Mouse (Mus musculus) heart, postnatal 0 days (tissue): ENCODE results near the gene Elk3. TPM values are rescaled to one million over a fixed set of nuclear protein-coding genes. Genes with fewer than 3 reads are reported as not detected.

Experiments used
- ATAC-seq: fragments of 200-750 bp; cut with Nextera tagmentation; 2 replicates; pipeline ENCODE4 v1.8.0; 2017; ENCODE audit warnings: low read depth, moderate number of reproducible peaks, moderate library complexity; ENCODE audit not compliant: insufficient read depth
- DNase-seq: peaks from one replicate; pipeline ENCODE4 v3.0.0-alpha.2; 2016; ENCODE audit warnings: low spot score
- H3K27ac ChIP-seq: fragments of 300-500 bp; sonication (generic); 2 replicates; pipeline ENCODE4 v1.5.1; 2014; ENCODE audit warnings: low read depth, mild to moderate bottlenecking
- H3K27me3 ChIP-seq: fragments of 300-500 bp; sonication (generic); 2 replicates; pipeline ENCODE4 v1.6.1; 2014; ENCODE audit warnings: low read length, mixed read lengths; ENCODE audit not compliant: control insufficient read depth, insufficient read depth
- H3K36me3 ChIP-seq: fragments of 300-500 bp; sonication (generic); replicated peaks from 2 replicates; pipeline ENCODE4 v1.6.1; 2014; ENCODE audit warnings: low read length, mixed read lengths; ENCODE audit not compliant: control insufficient read depth, insufficient read depth
- H3K4me1 ChIP-seq: fragments of 300-500 bp; sonication (generic); 2 replicates; pipeline ENCODE4 v1.6.1; 2014; ENCODE audit warnings: antibody characterized with exemption; ENCODE audit not compliant: control insufficient read depth, insufficient read depth
- H3K4me2 ChIP-seq: fragments of 300-500 bp; sonication (generic); 2 replicates; pipeline ENCODE4 v1.6.1; 2014; ENCODE audit warnings: low read depth, mild to moderate bottlenecking, low read length, moderate library complexity
- H3K4me3 ChIP-seq: fragments of 300-500 bp; sonication (generic); 2 replicates; pipeline ENCODE4 v1.5.1; 2014; ENCODE audit warnings: low read depth, low read length
- H3K9ac ChIP-seq: fragments of 300-500 bp; sonication (generic); replicated peaks from 2 replicates; pipeline ENCODE4 v1.6.1; 2014; ENCODE audit warnings: low read depth, low read length, mixed read lengths
- H3K9me3 ChIP-seq: fragments of 300-500 bp; sonication (generic); replicated peaks from 2 replicates; pipeline ENCODE4 v1.6.1; 2016; ENCODE audit warnings: low read length; ENCODE audit not compliant: control insufficient read depth
- CTCF ChIP-seq: IDR thresholded peaks from 2 replicates; pipeline ENCODE4 v1.5.1; 2016; ENCODE audit warnings: antibody characterized with exemption, control low read depth, low read depth
- EP300 ChIP-seq: IDR thresholded peaks from 2 replicates; pipeline ENCODE4 v1.6.1; 2016; ENCODE audit warnings: antibody characterized with exemption, low read depth
- WGBS: fragments of 180-500 bp; shearing (Covaris S2); extraction: QIAGEN DNeasy Blood & Tissue Kit; methylation state at CpG from one replicate; pipeline ENCODE4 v1.1.7; 2014; 5-methylcytosine and 5-hydroxymethylcytosine counted together
- polyA plus RNA-seq: library from polyadenylated mRNA; unstranded; fragments of >200 nt; fragmentation: Nextera tagmentation; extraction: Ambion mirVana; gene quantifications from 2 replicates; pipeline ENCODE4 v1.2.1, GENCODE M21; 2015
- total RNA-seq: library from RNA; depleted of rRNA; stranded (reverse); fragments of >200 nt; gene quantifications from 2 replicates; pipeline ENCODE4 v1.2.3, GENCODE M21; 2014; ENCODE audit warnings: low replicate concordance

Gene Elk3
- total and polyA plus RNA-seq, 2 experiments from 2014 or later: 34.4 to 45.0 TPM

- Histone ChIP-seq H3K27me3 (no peaks in the 10 kb centered on the region), H3K9ac (no peak overlapping the region), H3K27ac (peak overlapping the region; percentile 41), H3K4me3 (peak overlapping the region; percentile 5; the same call in 1 of the 2 replicates), H3K4me2 (peak overlapping the region; percentile 91), H3K36me3 (no peaks in the 10 kb centered on the region), H3K4me1 (no peaks in the 10 kb centered on the region), H3K9me3 (no peaks in the 10 kb centered on the region)
- DNase-seq (no peak), ATAC-seq (no peak)
- TF ChIP-seq EP300 (no peak), CTCF (no peak)
- 40% methylated on average over 6 of the region's 6 CpGs for WGBS
Observed at GRCm38 (mm10) chr10:93305946-93306345, 5.0 kb downstream of the Elk3 start.

- TF ChIP-seq EP300: no peak
- no peak for TF ChIP-seq CTCF
- peak overlapping the region; percentile 83 for H3K27ac ChIP-seq
- ATAC-seq: no peak
Observed at GRCm38 (mm10) chr10:93303231-93303630, 7.7 kb downstream of the Elk3 start.

GRCm38 (mm10) chr10:93301831-93302230 is 9.1 kb downstream of the Elk3 start:
- H3K27me3 ChIP-seq: no peaks in the 10 kb centered on the region
- H3K36me3 ChIP-seq: no peaks in the 10 kb centered on the region
- H3K4me3 ChIP-seq: no peak overlapping the region
- WGBS: 62% methylated on average over 8 of the region's 8 CpGs
- H3K9me3 ChIP-seq: no peaks in the 10 kb centered on the region
- ATAC-seq: no peak
- H3K27ac ChIP-seq: peak overlapping the region; percentile 83
- DNase-seq: no peak
- peaks cover 3% of the 10 kb centered on the region; the same call in 1 of the 2 replicates for H3K4me1 ChIP-seq
- no peak overlapping the region for H3K4me2 ChIP-seq
- H3K9ac ChIP-seq: no peak overlapping the region
- TF ChIP-seq CTCF: no peak
- TF ChIP-seq EP300: no peak

More at GRCm38 (mm10) chr10:93303231-93303630, 7.7 kb downstream of the Elk3 start:
- H3K9me3 ChIP-seq: no peaks in the 10 kb centered on the region
- no peaks in the 10 kb centered on the region for H3K4me1 ChIP-seq
- WGBS: 61% methylated on average over 4 of the region's 4 CpGs
- no peak for DNase-seq
- peak overlapping the region; percentile 7; the same call in 1 of the 2 replicates for H3K4me2 ChIP-seq
- H3K9ac ChIP-seq: no peak overlapping the region
- no peaks in the 10 kb centered on the region for H3K27me3 ChIP-seq
- no peak overlapping the region for H3K4me3 ChIP-seq
- H3K36me3 ChIP-seq: no peaks in the 10 kb centered on the region

GRCm38 (mm10) chr10:93298208-93298607 is 12.7 kb downstream of the Elk3 start:
- Histone ChIP-seq H3K9ac (no peak overlapping the region; the same call in 1 of the 2 replicates), H3K4me2 (no peak overlapping the region; the same call in 1 of the 2 replicates), H3K4me3 (no peak overlapping the region), H3K27me3 (no peaks in the 10 kb centered on the region), H3K27ac (peak overlapping the region; percentile 72), H3K9me3 (no peaks in the 10 kb centered on the region), H3K4me1 (peaks cover 7% of the 10 kb centered on the region; the same call in 1 of the 2 replicates), H3K36me3 (no peaks in the 10 kb centered on the region)
- ATAC-seq: peak; percentile 48
- TF ChIP-seq EP300 (no peak), CTCF (no peak)
- WGBS: 36% methylated on average over 7 of the region's 7 CpGs
- DNase-seq: no peak

- no peak overlapping the region for H3K4me2 ChIP-seq
- peak overlapping the region; percentile 89 for H3K27ac ChIP-seq
- peaks cover 8% of the 10 kb centered on the region; the same call in 1 of the 2 replicates for H3K4me1 ChIP-seq
- H3K9me3 ChIP-seq: no peaks in the 10 kb centered on the region
- DNase-seq (peak; percentile 74), ATAC-seq (peak; percentile 75)
- TF ChIP-seq CTCF (peak; percentile 13; the same call in 1 of the 2 replicates), EP300 (no peak)
- H3K4me3 ChIP-seq: no peak overlapping the region
- 34% methylated on average over 5 of the region's 5 CpGs for WGBS
- no peak overlapping the region; the same call in 1 of the 2 replicates for H3K9ac ChIP-seq
- no peaks in the 10 kb centered on the region for H3K36me3 ChIP-seq
- no peaks in the 10 kb centered on the region for H3K27me3 ChIP-seq
Observed at GRCm38 (mm10) chr10:93297774-93298173, 13.2 kb downstream of the Elk3 start.
